Mouse (Mus musculus) MEL (cell line): Measurements from ENCODE around the gene Pdcd11. TPM values are rescaled to one million over a fixed set of nuclear protein-coding genes. Genes with fewer than 3 reads are reported as not detected.

Source experiments
- DNase-seq: peaks from one replicate; pipeline ENCODE4 v3.0.0; 2011; ENCODE audit warnings: low read depth, low spot score
- H3K27ac ChIP-seq: 2 replicates; pipeline ENCODE4 v1.5.1; 2012; ENCODE audit warnings: low read depth, mild to moderate bottlenecking, control low read depth, low read length, moderate library complexity; ENCODE audit not compliant: control insufficient read depth
- H3K27me3 ChIP-seq, 2 experiments: fragments of 150-350 bp in 1 of 2; sonication (generic) in 1 of 2; 2 replicates each; pipeline ENCODE4 v1.6.1; 2012; ENCODE audit warnings: low read length in 2 of 2, mild to moderate bottlenecking in 2 of 2, improper control_type of control experiment in 1 of 2, moderate library complexity in 1 of 2; ENCODE audit not compliant: insufficient read depth in 2 of 2, control insufficient read depth in 1 of 2
- H3K36me3 ChIP-seq, 2 experiments: 2 replicates each; pipeline ENCODE4 v1.6.1; 2012 to 2014; ENCODE audit warnings: low read length in 2 of 2, improper control_type of control experiment in 1 of 2, inconsistent platforms in 1 of 2, mild to moderate bottlenecking in 1 of 2; ENCODE audit not compliant: insufficient read depth in 2 of 2, control insufficient read depth in 1 of 2
- H3K4me1 ChIP-seq, 2 experiments: fragments of 150-350 bp in 1 of 2; sonication (generic) in 1 of 2; 2 replicates each; pipeline ENCODE4 v1.6.1; 2012; ENCODE audit warnings: low read length in 2 of 2, improper control_type of control experiment in 1 of 2, mild to moderate bottlenecking in 1 of 2; ENCODE audit not compliant: insufficient read depth in 2 of 2, control insufficient read depth in 1 of 2
- H3K4me3 ChIP-seq, 2 experiments: fragments of 150-350 bp in 1 of 2; sonication (generic) in 1 of 2; 2 replicates each; pipeline ENCODE4 v1.5.1; 2012; ENCODE audit warnings: low read depth in 2 of 2, low read length in 2 of 2, mild to moderate bottlenecking in 2 of 2, moderate library complexity in 2 of 2, control low read depth in 1 of 2, improper control_type of control experiment in 1 of 2; ENCODE audit not compliant: control insufficient read depth in 1 of 2, insufficient read depth in 1 of 2
- H3K79me2 ChIP-seq: 2 replicates; pipeline ENCODE4 v1.6.1; 2012; ENCODE audit warnings: mild to moderate bottlenecking, low read length, moderate library complexity; ENCODE audit not compliant: control insufficient read depth, poor library complexity, insufficient read depth
- H3K9ac ChIP-seq: 2 replicates; pipeline ENCODE4 v1.6.1; 2012; ENCODE audit warnings: low read depth, mild to moderate bottlenecking, control low read depth, low read length, moderate library complexity; ENCODE audit not compliant: control insufficient read depth, poor library complexity, severe bottlenecking
- H3K9me3 ChIP-seq: fragments of 150-350 bp; sonication (generic); replicated peaks from 2 replicates; pipeline ENCODE4 v1.6.1; 2012; ENCODE audit warnings: mild to moderate bottlenecking, low read length, improper control_type of control experiment, moderate library complexity; ENCODE audit not compliant: insufficient read depth
- BHLHE40 ChIP-seq: IDR thresholded peaks from 2 replicates; pipeline ENCODE4 v1.6.1; 2012; ENCODE audit warnings: low read depth, mild to moderate bottlenecking, inconsistent platforms, low read length, improper control_type of control experiment, borderline replicate concordance
- CHD1 ChIP-seq: IDR thresholded peaks from 2 replicates; pipeline ENCODE4 v1.6.1; 2012; ENCODE audit warnings: low read depth, mild to moderate bottlenecking, inconsistent platforms, low read length, improper control_type of control experiment
- CHD2 ChIP-seq: IDR thresholded peaks from 2 replicates; pipeline ENCODE4 v1.6.1; 2011; ENCODE audit warnings: low read length, improper control_type of control experiment
- E2F4 ChIP-seq: IDR thresholded peaks from 2 replicates; pipeline ENCODE4 v1.6.1; 2011; ENCODE audit warnings: low read depth, low read length, improper control_type of control experiment, borderline replicate concordance
- ELF1 ChIP-seq: IDR thresholded peaks from 2 replicates; pipeline ENCODE4 v1.6.1; 2014; ENCODE audit warnings: low read depth, mild to moderate bottlenecking, inconsistent platforms, low read length, improper control_type of control experiment, moderate library complexity
- EP300 ChIP-seq, 2 experiments: IDR thresholded peaks; 2 replicates each; pipeline ENCODE4 v1.6.1; 2011; ENCODE audit warnings: improper control_type of control experiment in 2 of 2, low read length in 2 of 2, low read depth in 1 of 2, mild to moderate bottlenecking in 1 of 2
- ETS1 ChIP-seq: IDR thresholded peaks from 2 replicates; pipeline ENCODE4 v1.6.1; 2012; ENCODE audit warnings: low read depth, mild to moderate bottlenecking, inconsistent platforms, low read length, improper control_type of control experiment, moderate library complexity
- GABPA ChIP-seq: IDR thresholded peaks from 2 replicates; pipeline ENCODE4 v1.6.1; 2012; ENCODE audit warnings: low read depth, mild to moderate bottlenecking, inconsistent platforms, low read length, improper control_type of control experiment, moderate library complexity
- GATA1 ChIP-seq: IDR thresholded peaks from 2 replicates; pipeline ENCODE4 v1.6.1; 2011; ENCODE audit warnings: low read depth, low read length, improper control_type of control experiment
- HCFC1 ChIP-seq: IDR thresholded peaks from 2 replicates; pipeline ENCODE4 v1.6.1; 2012; ENCODE audit warnings: low read depth, mild to moderate bottlenecking, inconsistent platforms, low read length, improper control_type of control experiment, moderate library complexity
- JUND ChIP-seq: IDR thresholded peaks from 2 replicates; pipeline ENCODE4 v1.6.1; 2011; ENCODE audit warnings: low read depth, mild to moderate bottlenecking, improper control_type of control experiment, low read length
- KAT2A ChIP-seq: conservative IDR thresholded peaks from 2 replicates; pipeline ENCODE4 v1.6.1; 2012; ENCODE audit warnings: low read depth, low read length, improper control_type of control experiment, inconsistent platforms
- MAX ChIP-seq: IDR thresholded peaks from 2 replicates; pipeline ENCODE4 v1.6.1; 2011; ENCODE audit warnings: low read length, improper control_type of control experiment
- MAZ ChIP-seq: IDR thresholded peaks from 2 replicates; pipeline ENCODE4 v1.6.1; 2012; ENCODE audit warnings: low read depth, mild to moderate bottlenecking, inconsistent platforms, low read length, improper control_type of control experiment
- MEF2A ChIP-seq: IDR thresholded peaks from 2 replicates; pipeline ENCODE4 v1.6.1; 2014; ENCODE audit warnings: low read depth, mild to moderate bottlenecking, inconsistent platforms, low read length, improper control_type of control experiment; ENCODE audit not compliant: poor library complexity, insufficient replicate concordance, severe bottlenecking; ENCODE audit errors: extremely low read depth
- MXI1 ChIP-seq: IDR thresholded peaks from 2 replicates; pipeline ENCODE4 v1.6.1; 2011; ENCODE audit warnings: mild to moderate bottlenecking, low read depth, low read length, improper control_type of control experiment
- MYB ChIP-seq: IDR thresholded peaks from 2 replicates; pipeline ENCODE4 v1.6.1; 2011; ENCODE audit warnings: mild to moderate bottlenecking, low read depth, low read length, improper control_type of control experiment
- MYC ChIP-seq: IDR thresholded peaks from 2 replicates; pipeline ENCODE4 v1.6.1; 2011; ENCODE audit warnings: low read depth, mild to moderate bottlenecking, low read length, improper control_type of control experiment, moderate library complexity
- NELFE ChIP-seq: IDR thresholded peaks from 2 replicates; pipeline ENCODE4 v1.6.1; 2011; ENCODE audit warnings: low read depth, low read length, improper control_type of control experiment
- NRF1 ChIP-seq: IDR thresholded peaks from 2 replicates; pipeline ENCODE4 v1.6.1; 2014; ENCODE audit warnings: low read depth, mild to moderate bottlenecking, inconsistent platforms, low read length, improper control_type of control experiment, moderate library complexity; ENCODE audit not compliant: poor library complexity, insufficient read depth, severe bottlenecking
- POLR2A ChIP-seq, 2 experiments: IDR thresholded peaks; 2 replicates each; pipeline ENCODE4 v1.6.1; 2011 to 2012; ENCODE audit warnings: low read length in 2 of 2, mild to moderate bottlenecking in 2 of 2, control low read depth in 1 of 2, improper control_type of control experiment in 1 of 2, low read depth in 1 of 2, moderate library complexity in 1 of 2; ENCODE audit not compliant: control insufficient read depth in 1 of 2, insufficient read depth in 1 of 2, poor library complexity in 1 of 2
- POLR2AphosphoS2 ChIP-seq: IDR thresholded peaks from 2 replicates; pipeline ENCODE4 v1.6.1; 2011; ENCODE audit warnings: low read length, improper control_type of control experiment
- POLR2AphosphoS5 ChIP-seq: IDR thresholded peaks from 2 replicates; pipeline ENCODE4 v1.6.1; 2012; ENCODE audit warnings: low read depth, borderline replicate concordance, mild to moderate bottlenecking, inconsistent platforms, low read length, moderate library complexity, mixed read lengths
- RCOR1 ChIP-seq: IDR thresholded peaks from 2 replicates; pipeline ENCODE4 v1.6.1; 2012; ENCODE audit warnings: low read depth, mild to moderate bottlenecking, inconsistent platforms, low read length, improper control_type of control experiment
- SIN3A ChIP-seq: IDR thresholded peaks from 2 replicates; pipeline ENCODE4 v1.6.1; 2012; ENCODE audit warnings: low read length, improper control_type of control experiment, inconsistent platforms
- SMC3 ChIP-seq: IDR thresholded peaks from 2 replicates; pipeline ENCODE4 v1.6.1; 2011; ENCODE audit warnings: low read depth, low read length, improper control_type of control experiment
- TBP ChIP-seq: IDR thresholded peaks from 2 replicates; pipeline ENCODE4 v1.8.0; 2011; ENCODE audit warnings: low read depth, low read length, improper control_type of control experiment
- TCF12 ChIP-seq: IDR thresholded peaks from 2 replicates; pipeline ENCODE4 v1.6.1; 2014; ENCODE audit warnings: low read depth, mild to moderate bottlenecking, inconsistent platforms, low read length, improper control_type of control experiment, moderate library complexity
- UBTF ChIP-seq: IDR thresholded peaks from 2 replicates; pipeline ENCODE4 v1.6.1; 2012; ENCODE audit warnings: low read depth, mild to moderate bottlenecking, inconsistent platforms, low read length, improper control_type of control experiment, moderate library complexity, borderline replicate concordance; ENCODE audit not compliant: insufficient read depth
- USF1 ChIP-seq: IDR thresholded peaks from 2 replicates; pipeline ENCODE4 v1.6.1; 2014; ENCODE audit warnings: low read depth, mild to moderate bottlenecking, inconsistent platforms, low read length, improper control_type of control experiment, moderate library complexity
- USF2 ChIP-seq, 2 experiments: IDR thresholded peaks; 2 replicates each; pipeline ENCODE4 v1.6.1; 2011 to 2012; ENCODE audit warnings: improper control_type of control experiment in 2 of 2, low read length in 2 of 2, borderline replicate concordance in 1 of 2, inconsistent platforms in 1 of 2, low read depth in 1 of 2, mild to moderate bottlenecking in 1 of 2; ENCODE audit not compliant: insufficient read depth in 1 of 2
- ZC3H11A ChIP-seq: IDR thresholded peaks from 2 replicates; pipeline ENCODE4 v1.6.1; 2012; ENCODE audit warnings: low read depth, mild to moderate bottlenecking, inconsistent platforms, low read length, improper control_type of control experiment
- ZKSCAN1 ChIP-seq: IDR thresholded peaks from 2 replicates; pipeline ENCODE4 v1.6.1; 2012; ENCODE audit warnings: low read depth, mild to moderate bottlenecking, inconsistent platforms, low read length, improper control_type of control experiment, moderate library complexity
- ZMIZ1 ChIP-seq: IDR thresholded peaks from 2 replicates; pipeline ENCODE4 v1.6.1; 2012; ENCODE audit warnings: low read depth, mild to moderate bottlenecking, inconsistent platforms, low read length, improper control_type of control experiment, moderate library complexity
- ZNF384 ChIP-seq: IDR thresholded peaks from 2 replicates; pipeline ENCODE4 v1.6.1; 2012; ENCODE audit warnings: low read depth, mild to moderate bottlenecking, inconsistent platforms, low read length, improper control_type of control experiment
- polyA plus RNA-seq, 2 experiments: library from polyadenylated mRNA; stranded (reverse) in 1 of 2; unstranded in 1 of 2; fragments of >175 nt in 1 of 2; fragments of >200 nt in 1 of 2; gene quantifications; 2 replicates each; pipeline versions ENCODE4 v1.2.1 to v1.2.4; 2012; ENCODE audit warnings: low replicate concordance in 2 of 2, low read depth in 1 of 2; ENCODE audit not compliant: insufficient read length in 2 of 2, insufficient read depth in 1 of 2, missing spikeins in 1 of 2
- total RNA-seq: library from RNA; depleted of rRNA; stranded (reverse); fragments of 300-350 nt; gene quantifications from 2 replicates; pipeline ENCODE4 v1.2.3, GENCODE M21; 2012

Pdcd11 gene
- total and polyA plus RNA-seq, 3 experiments, result 79.6 to 107 (median 81.8) TPM

- DNase-seq, result peak; percentile 100
- H3K4me1 ChIP-seq, result peaks cover 5 to 16% of the 10 kb centered on the region in 2 experiments
- peak within 1 kb of the TSS; percentile 79 to 91 for H3K4me3 ChIP-seq
- H3K36me3 ChIP-seq, result peaks cover 12 to 24% of the 10 kb centered on the region in 2 experiments
- TF ChIP-seq MXI1, result peak; percentile 96
- peak; percentile 33 for TF ChIP-seq CHD2
- peak; percentile 100 for TF ChIP-seq MAZ
- TF ChIP-seq ZKSCAN1, result no peak
- TF ChIP-seq ETS1, result peak; percentile 59
- TF ChIP-seq ZC3H11A, result no peak
- TF ChIP-seq JUND, result no peak
- peak; percentile 75 for TF ChIP-seq USF1
- peak; percentile 70; the same call in 1 of the 2 replicates for TF ChIP-seq GABPA
- TF ChIP-seq MAX, result peak; percentile 96
- no peak for TF ChIP-seq E2F4
- no peak for TF ChIP-seq USF2 (IDR thresholded peaks at IDR 0.05; ENCODE audit: borderline replicate concordance in 1 of 2, insufficient read depth in 1 of 2, low read depth in 1 of 2, low read length in 2 of 2)
- TF ChIP-seq BHLHE40, result peak; percentile 70; the same call in 1 of the 2 replicates
- peak; percentile 99 for TF ChIP-seq NELFE
- peak; percentile 92 for TF ChIP-seq ELF1
- TF ChIP-seq KAT2A, result peak; percentile 92
- TF ChIP-seq MYC, result peak; percentile 97
- TF ChIP-seq HCFC1, result peak; percentile 96
- 0 out of 2 replicates have a peak, but pooled peaks have one; percentile 5 for TF ChIP-seq RCOR1
- no peak; the same call in 1 of the 2 replicates for TF ChIP-seq ZNF384
- TF ChIP-seq SMC3, result no peak; the same call in 1 of the 2 replicates
- TF ChIP-seq MYB, result peak; percentile 47; the same call in 1 of the 2 replicates
- TF ChIP-seq EP300 (IDR thresholded peaks at IDR 0.05; ENCODE audit: low read depth in 1 of 2, low read length in 2 of 2), result peak in 1 of 2 experiments; percentile 73; a peak in 2 of 4 replicates
- TF ChIP-seq ZMIZ1, result peak; percentile 99
- peak; percentile 99 for TF ChIP-seq POLR2AphosphoS2
- no peak; the same call in 1 of the 2 replicates for TF ChIP-seq UBTF
- TF ChIP-seq NRF1, result peak; percentile 61
- TF ChIP-seq TBP, result peak; percentile 98
- TF ChIP-seq POLR2A (IDR thresholded peaks at IDR 0.05; ENCODE audit: control insufficient read depth in 1 of 2, insufficient read depth in 1 of 2, low read depth in 1 of 2, low read length in 2 of 2, poor library complexity in 1 of 2), result peak; percentile 98 to 100
- TF ChIP-seq GATA1, result no peak; the same call in 1 of the 2 replicates
- TF ChIP-seq TCF12, result peak; percentile 100
- TF ChIP-seq MEF2A, result peak; percentile 60; the same call in 1 of the 2 replicates
- TF ChIP-seq SIN3A, result peak; percentile 96
- peak; percentile 95; the same call in 1 of the 2 replicates for TF ChIP-seq POLR2AphosphoS5
- TF ChIP-seq CHD1, result peak; percentile 96; the same call in 1 of the 2 replicates
- TF ChIP-seq, all 39 proteins: peak for 26
- no peaks in the 10 kb centered on the region for H3K9me3 ChIP-seq
- H3K27ac ChIP-seq, result peak within 1 kb of the TSS; percentile 99
- H3K9ac ChIP-seq, result peak within 1 kb of the TSS; percentile 92
- peaks cover 25% of the 10 kb centered on the region for H3K79me2 ChIP-seq
- no peaks in the 10 kb centered on the region for H3K27me3 ChIP-seq
Measured at GRCm38 (mm10) chr19:47067096-47067882, 23.3 kb upstream of the Pdcd11 start, which contains the start of gene Taf5. Taf5 (plus strand) TSS chr19:47067746.
